Mouse (Mus musculus) embryonic facial prominence, embryonic 13.5 days (tissue): Measurements from ENCODE around the gene Nkx1-2. TPM values are rescaled to one million over a fixed set of nuclear protein-coding genes. Genes with fewer than 3 reads are reported as not detected.

Experiments
- ATAC-seq: fragments of 200-750 bp; cut with Nextera tagmentation; 2 replicates; pipeline ENCODE4 v1.8.0; 2017; ENCODE audit warnings: low read depth; ENCODE audit not compliant: insufficient number of reproducible peaks, insufficient read depth, low FRiP score, low TSS enrichment
- H3K27ac ChIP-seq: fragments of 300-500 bp; sonication (generic); 2 replicates; pipeline ENCODE4 v1.5.1; 2015; ENCODE audit warnings: moderate library complexity, mild to moderate bottlenecking, inconsistent platforms
- H3K27me3 ChIP-seq: fragments of 300-500 bp; sonication (generic); 2 replicates; pipeline ENCODE4 v1.6.1; 2015; ENCODE audit warnings: mild to moderate bottlenecking, inconsistent platforms
- H3K36me3 ChIP-seq: fragments of 300-500 bp; sonication (generic); 2 replicates; pipeline ENCODE4 v1.6.1; 2015; ENCODE audit warnings: mild to moderate bottlenecking, inconsistent platforms
- H3K4me1 ChIP-seq: fragments of 300-500 bp; sonication (generic); 2 replicates; pipeline ENCODE4 v1.6.1; 2015; ENCODE audit warnings: inconsistent platforms
- H3K4me2 ChIP-seq: fragments of 300-500 bp; sonication (generic); 2 replicates; pipeline ENCODE4 v1.6.1; 2015; ENCODE audit warnings: moderate library complexity, mild to moderate bottlenecking, inconsistent platforms
- H3K4me3 ChIP-seq: fragments of 300-500 bp; sonication (generic); 2 replicates; pipeline ENCODE4 v1.5.1; 2015; ENCODE audit warnings: mild to moderate bottlenecking, inconsistent platforms
- H3K9ac ChIP-seq: fragments of 300-500 bp; sonication (generic); 2 replicates; pipeline ENCODE4 v1.6.1; 2015; ENCODE audit warnings: mild to moderate bottlenecking, inconsistent platforms
- H3K9me3 ChIP-seq: fragments of 300-500 bp; sonication (generic); 2 replicates; pipeline ENCODE4 v1.6.1; 2016; ENCODE audit warnings: inconsistent platforms
- WGBS: fragments of 180-500 bp; shearing (Covaris S2); methylation state at CpG from one replicate; pipeline ENCODE4 v1.1.7; 2015; ENCODE audit warnings: mixed read lengths; 5-methylcytosine and 5-hydroxymethylcytosine counted together
- polyA plus RNA-seq: library from polyadenylated mRNA; unstranded; fragments of >200 nt; fragmentation: Nextera tagmentation; extraction: Ambion mirVana; gene quantifications from 2 replicates; pipeline ENCODE4 v1.2.1, GENCODE M21; 2015

The Nkx1-2 gene
- polyA plus RNA-seq, 1 experiment from 2014 or later, result not detected

DNA sequence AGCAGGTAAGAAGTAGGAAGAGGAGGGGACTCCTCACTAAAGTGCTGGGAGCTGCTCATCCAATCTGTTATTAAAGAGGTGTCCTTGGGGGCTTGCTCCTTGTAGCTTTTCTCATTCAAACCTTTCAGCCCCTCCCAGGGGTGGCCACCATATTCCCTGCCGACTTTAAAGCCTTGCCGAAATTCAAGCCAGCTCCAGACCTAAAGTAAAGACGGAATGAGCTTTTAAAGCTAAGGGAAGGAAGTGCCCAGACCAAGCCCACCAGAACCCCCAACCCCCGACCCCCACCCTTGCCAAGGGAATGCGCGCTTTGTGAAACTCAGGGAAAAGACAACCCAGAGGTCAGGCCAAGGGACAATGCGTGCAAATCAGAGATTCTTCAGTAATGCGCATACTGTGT, 1.5 kb upstream of the Nkx1-2 start:
- no peak for ATAC-seq
- WGBS, result 5% methylated on average over 8 of the region's 8 CpGs

DNA sequence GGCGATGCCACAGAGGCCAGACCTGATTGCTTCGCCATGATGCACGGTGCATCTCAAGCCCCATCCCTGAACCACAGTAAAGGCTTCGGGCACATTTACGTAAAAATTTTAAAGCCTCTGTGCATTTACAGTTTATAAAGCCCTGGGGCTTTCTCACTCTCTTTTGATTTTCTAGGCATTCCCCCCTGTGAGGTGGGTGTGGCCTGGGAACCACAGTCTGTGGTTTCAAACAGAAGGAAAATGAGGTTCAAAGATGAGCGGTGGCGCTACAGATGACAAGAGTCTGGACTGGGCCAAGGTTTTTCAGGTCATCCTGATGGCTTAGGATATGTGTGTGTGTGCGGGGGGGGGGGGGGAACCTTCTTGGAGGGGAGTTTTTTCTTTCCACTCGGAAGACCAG, 589 bp upstream of the Nkx1-2 start:
- Histone ChIP-seq H3K4me1 (peaks cover 35% of the 10 kb centered on the region), H3K27me3 (peaks cover 98% of the 10 kb centered on the region), H3K27ac (no peak overlapping the region), H3K9ac (0 out of 2 replicates have a peak overlapping the region, but pooled peaks have one; percentile 36), H3K4me2 (peak overlapping the region; percentile 82), H3K9me3 (no peaks in the 10 kb centered on the region), H3K4me3 (peak overlapping the region; percentile 44), H3K36me3 (no peaks in the 10 kb centered on the region)
- 2% methylated on average over 9 of the region's 9 CpGs for WGBS
- no peak for ATAC-seq

More for the DNA sequence above, 1.5 kb upstream of the Nkx1-2 start:
- Histone ChIP-seq H3K4me1 (peaks cover 39% of the 10 kb centered on the region), H3K4me2 (no peak overlapping the region), H3K4me3 (no peak overlapping the region), H3K36me3 (no peaks in the 10 kb centered on the region), H3K9ac (no peak overlapping the region), H3K9me3 (no peaks in the 10 kb centered on the region), H3K27me3 (peaks cover 89% of the 10 kb centered on the region), H3K27ac (no peak overlapping the region)

DNA sequence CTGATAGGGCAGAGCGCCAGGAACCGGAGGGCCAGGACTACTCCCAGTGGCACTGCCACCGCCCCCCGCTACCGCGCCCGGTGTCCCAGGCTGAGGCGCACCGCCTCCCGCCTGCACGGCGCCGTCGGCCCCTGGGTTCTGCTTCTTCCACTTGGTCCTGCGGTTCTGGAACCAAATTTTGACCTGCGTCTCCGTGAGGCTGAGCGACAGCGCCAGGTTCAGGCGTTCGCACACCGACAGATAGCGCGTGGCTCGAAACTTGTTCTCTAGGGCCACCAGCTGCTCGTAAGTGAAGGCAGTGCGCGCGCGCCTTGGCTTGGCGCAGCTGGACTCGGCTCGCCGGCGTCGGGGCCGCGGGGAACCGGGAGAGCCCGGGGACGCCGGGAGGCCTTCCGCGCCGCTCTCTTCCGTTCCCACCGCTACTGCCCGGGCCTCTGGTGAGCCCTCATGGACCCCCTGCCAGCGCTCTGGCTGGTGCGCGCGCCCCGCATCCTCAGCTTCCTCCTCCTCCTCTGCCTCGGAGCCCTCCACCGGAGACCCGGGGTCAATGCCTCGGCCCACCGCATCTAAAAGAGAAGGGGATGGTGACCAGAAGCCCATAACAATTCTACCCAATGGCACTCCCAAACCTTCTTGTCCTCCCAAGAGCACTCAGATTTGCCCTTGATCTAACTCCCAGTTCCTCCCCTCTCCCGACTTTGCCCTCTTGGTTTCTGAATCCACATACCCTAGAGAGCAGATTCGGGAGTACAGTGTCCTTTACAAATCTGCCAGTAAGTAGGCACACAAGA, 2.0 kb downstream of the Nkx1-2 start:
- H3K27ac ChIP-seq, result no peak overlapping the region
- no peaks in the 10 kb centered on the region for H3K9me3 ChIP-seq
- peak overlapping the region; percentile 90 for H3K4me2 ChIP-seq
- H3K9ac ChIP-seq, result peak overlapping the region; percentile 54
- peak overlapping the region; percentile 50 for H3K4me3 ChIP-seq
- no peaks in the 10 kb centered on the region for H3K36me3 ChIP-seq
- WGBS, result under 1% methylated on average over 53 of the region's 60 CpGs
- H3K27me3 ChIP-seq, result peaks cover 89% of the 10 kb centered on the region
- no peak for ATAC-seq
- peaks cover 35% of the 10 kb centered on the region for H3K4me1 ChIP-seq

DNA sequence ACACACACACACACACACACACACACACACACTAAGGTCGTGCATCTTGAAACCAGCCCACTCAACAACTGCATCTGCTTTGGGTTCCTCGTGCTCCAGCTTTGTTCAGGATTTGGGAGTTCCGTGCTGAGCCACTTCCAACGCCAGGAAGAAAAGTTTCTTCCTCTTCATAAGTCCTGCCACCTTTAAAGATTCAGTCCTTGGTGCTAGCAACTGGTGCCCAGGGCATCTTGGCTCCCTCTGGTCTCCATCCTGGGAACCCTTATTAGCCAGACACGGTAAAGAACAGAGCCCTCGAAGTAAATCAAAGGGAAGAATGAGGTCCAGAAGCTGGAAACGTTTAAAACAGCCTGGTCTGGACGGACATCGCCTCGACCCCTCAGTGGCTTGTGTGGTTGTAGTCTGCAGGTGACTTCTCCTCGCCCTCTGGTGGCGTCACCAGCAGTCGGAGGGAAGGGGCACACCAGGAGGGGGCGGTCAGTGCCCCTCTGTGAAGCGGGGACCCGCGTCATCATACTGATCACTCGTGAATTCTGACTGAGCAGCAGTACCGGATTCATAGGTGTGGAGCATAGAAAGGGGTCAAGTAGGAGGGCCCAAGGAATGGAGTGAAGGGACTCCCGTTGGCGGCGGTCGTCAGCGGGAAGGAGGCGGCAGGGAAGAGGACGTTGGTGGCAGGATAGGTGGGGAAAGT, 2.7 kb downstream of the Nkx1-2 start:
- H3K9ac ChIP-seq, result peak overlapping the region; percentile 54; the same call in 1 of the 2 replicates
- H3K27me3 ChIP-seq, result peaks cover 83% of the 10 kb centered on the region
- H3K9me3 ChIP-seq, result no peaks in the 10 kb centered on the region
- WGBS, result 5% methylated on average over 26 of the region's 26 CpGs
- H3K36me3 ChIP-seq, result no peaks in the 10 kb centered on the region
- no peak for ATAC-seq
- H3K4me3 ChIP-seq, result peak overlapping the region; percentile 50
- H3K4me2 ChIP-seq, result peak overlapping the region; percentile 90
- no peak overlapping the region for H3K27ac ChIP-seq
- H3K4me1 ChIP-seq, result peaks cover 35% of the 10 kb centered on the region

DNA sequence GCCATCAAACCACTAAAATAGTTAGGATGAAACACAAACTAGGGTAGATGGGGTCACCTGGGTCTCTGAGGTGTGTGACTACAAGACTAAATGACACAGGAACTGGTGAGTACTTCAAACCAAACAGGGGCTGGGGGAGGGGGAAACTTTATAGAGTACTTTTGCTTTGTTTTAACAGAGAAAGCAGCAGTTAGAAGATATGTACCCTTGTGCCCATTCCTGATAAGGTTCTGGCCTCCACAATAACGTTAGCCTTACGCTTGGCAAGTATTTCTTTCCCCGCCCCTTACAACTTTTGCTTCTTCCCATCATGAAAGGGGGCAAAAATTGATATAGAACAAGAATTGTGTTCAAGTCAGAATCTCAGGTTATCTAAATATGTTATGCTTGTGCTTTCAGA, 3.6 kb downstream of the Nkx1-2 start:
- H3K4me3 ChIP-seq, result no peak overlapping the region

DNA sequence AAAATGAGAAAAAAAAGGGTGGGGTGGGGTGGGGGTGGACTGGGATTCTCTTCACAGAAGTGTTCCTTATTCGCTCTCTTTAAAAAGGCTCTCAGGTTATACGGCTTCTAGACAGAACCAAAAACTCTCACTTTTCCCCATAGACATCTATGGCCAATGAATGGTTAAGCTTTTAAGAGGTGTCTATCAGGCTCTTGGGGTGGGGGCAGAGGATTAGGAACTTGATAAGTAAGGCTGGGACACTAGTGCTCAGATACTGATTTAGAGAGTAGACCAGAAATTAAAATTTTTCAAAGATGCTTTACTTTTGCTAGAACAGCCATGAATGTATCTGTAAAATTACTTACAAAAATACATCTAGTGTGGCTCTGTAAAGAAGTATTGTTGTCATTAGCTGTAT, 5.1 kb downstream of the Nkx1-2 start:
- ATAC-seq, result no peak
- no peak overlapping the region for H3K4me3 ChIP-seq
- no peak overlapping the region for H3K9ac ChIP-seq
- H3K36me3 ChIP-seq, result no peaks in the 10 kb centered on the region
- H3K4me1 ChIP-seq, result peaks cover 24% of the 10 kb centered on the region
- H3K4me2 ChIP-seq, result no peak overlapping the region
- no peak overlapping the region for H3K27ac ChIP-seq
- WGBS, result 84% methylated on average over 2 of the region's 2 CpGs
- H3K27me3 ChIP-seq, result peaks cover 64% of the 10 kb centered on the region
- no peaks in the 10 kb centered on the region for H3K9me3 ChIP-seq

More for the DNA sequence above, 3.6 kb downstream of the Nkx1-2 start:
- no peak for ATAC-seq
- no peaks in the 10 kb centered on the region for H3K9me3 ChIP-seq
- H3K27me3 ChIP-seq, result peaks cover 79% of the 10 kb centered on the region
- no peak overlapping the region for H3K27ac ChIP-seq
- no peaks in the 10 kb centered on the region for H3K36me3 ChIP-seq
- WGBS, result 81% methylated on average over 3 of the region's 3 CpGs
- H3K9ac ChIP-seq, result no peak overlapping the region
- no peak overlapping the region for H3K4me2 ChIP-seq
- peaks cover 35% of the 10 kb centered on the region for H3K4me1 ChIP-seq

DNA sequence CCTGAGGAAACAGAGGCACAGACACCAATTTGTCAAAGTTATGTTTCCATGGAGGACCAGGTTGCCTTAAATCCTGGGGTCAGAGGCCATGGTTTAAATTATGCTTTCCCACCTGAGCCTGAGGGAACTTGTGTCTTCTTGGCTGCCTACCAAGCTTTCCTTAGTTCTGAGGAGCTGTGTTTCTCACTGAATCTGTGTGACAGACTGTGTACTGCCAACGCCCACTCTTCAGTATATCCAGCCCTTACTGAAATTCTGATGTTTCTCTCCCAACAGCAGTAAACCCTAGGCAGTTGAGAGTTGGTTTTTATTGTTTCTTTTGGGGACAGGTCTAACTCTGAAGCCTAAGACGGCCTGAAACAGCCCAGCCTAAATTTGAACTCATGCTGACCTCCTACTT, 5.7 kb downstream of the Nkx1-2 start:
- Histone ChIP-seq H3K4me2 (no peak overlapping the region), H3K9ac (no peak overlapping the region), H3K4me1 (peaks cover 19% of the 10 kb centered on the region; the same call in 1 of the 2 replicates), H3K9me3 (no peaks in the 10 kb centered on the region), H3K36me3 (no peaks in the 10 kb centered on the region), H3K4me3 (no peak overlapping the region), H3K27me3 (peaks cover 59% of the 10 kb centered on the region), H3K27ac (no peak overlapping the region)
- no peak for ATAC-seq
- WGBS, result 55% methylated on average over 2 of the region's 2 CpGs

DNA sequence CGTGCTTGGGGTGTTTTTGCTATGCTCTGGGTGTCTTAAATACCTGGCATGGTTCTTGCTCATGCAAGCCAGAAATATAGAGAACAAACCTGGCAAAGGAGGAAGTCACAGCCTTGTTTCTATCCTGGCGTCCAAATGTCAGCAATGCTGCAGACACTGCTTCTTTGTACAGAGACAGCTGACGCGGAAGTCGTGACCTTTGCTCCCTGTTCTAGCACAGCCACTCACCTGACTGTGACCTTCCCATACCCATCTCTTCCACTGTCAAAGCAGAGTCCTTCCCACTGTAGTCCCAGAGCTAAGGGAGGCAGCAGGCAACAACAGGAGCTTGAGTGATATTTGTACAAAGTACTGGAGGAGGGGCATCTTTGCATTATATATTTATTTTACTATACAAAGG, 9.8 kb downstream of the Nkx1-2 start:
- H3K9me3 ChIP-seq, result no peaks in the 10 kb centered on the region
- peaks cover 18% of the 10 kb centered on the region; the same call in 1 of the 2 replicates for H3K27me3 ChIP-seq
- H3K4me3 ChIP-seq, result no peak overlapping the region
- no peak overlapping the region for H3K27ac ChIP-seq
- no peaks in the 10 kb centered on the region for H3K36me3 ChIP-seq
- no peak for ATAC-seq
- no peak overlapping the region for H3K4me2 ChIP-seq
- no peaks in the 10 kb centered on the region for H3K4me1 ChIP-seq
- 50% methylated on average over 5 of the region's 5 CpGs for WGBS
- no peak overlapping the region for H3K9ac ChIP-seq

DNA sequence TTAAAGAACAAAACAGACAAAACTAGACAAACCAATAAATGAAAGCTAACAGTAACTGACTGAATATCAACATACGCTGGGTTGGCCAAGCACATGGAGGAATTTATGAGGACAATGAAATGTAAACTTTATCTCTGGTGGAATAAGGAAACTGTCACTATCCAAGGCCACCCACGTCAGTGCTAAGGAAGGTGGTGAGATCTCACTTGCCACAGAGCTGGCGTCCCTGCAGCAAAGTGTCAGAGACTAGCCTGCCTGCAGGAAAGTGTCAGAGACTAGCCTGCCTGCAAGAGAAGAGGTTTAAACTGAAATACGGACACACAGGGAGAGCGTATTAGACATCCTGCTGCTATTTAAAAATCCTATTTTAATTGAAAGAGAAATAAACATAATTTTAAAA, 12.3 kb downstream of the Nkx1-2 start:
- H3K4me3 ChIP-seq, result no peak overlapping the region
- H3K4me1 ChIP-seq, result no peaks in the 10 kb centered on the region
- WGBS, result 75% methylated on average over 5 of the region's 5 CpGs
- no peak overlapping the region for H3K27ac ChIP-seq
- H3K9me3 ChIP-seq, result no peaks in the 10 kb centered on the region
- no peak overlapping the region for H3K4me2 ChIP-seq
- H3K27me3 ChIP-seq, result 0 out of 2 replicates have a peak, but pooled peaks cover 6% of the 10 kb centered on the region
- H3K9ac ChIP-seq, result no peak overlapping the region
- no peaks in the 10 kb centered on the region for H3K36me3 ChIP-seq
- ATAC-seq, result no peak

DNA sequence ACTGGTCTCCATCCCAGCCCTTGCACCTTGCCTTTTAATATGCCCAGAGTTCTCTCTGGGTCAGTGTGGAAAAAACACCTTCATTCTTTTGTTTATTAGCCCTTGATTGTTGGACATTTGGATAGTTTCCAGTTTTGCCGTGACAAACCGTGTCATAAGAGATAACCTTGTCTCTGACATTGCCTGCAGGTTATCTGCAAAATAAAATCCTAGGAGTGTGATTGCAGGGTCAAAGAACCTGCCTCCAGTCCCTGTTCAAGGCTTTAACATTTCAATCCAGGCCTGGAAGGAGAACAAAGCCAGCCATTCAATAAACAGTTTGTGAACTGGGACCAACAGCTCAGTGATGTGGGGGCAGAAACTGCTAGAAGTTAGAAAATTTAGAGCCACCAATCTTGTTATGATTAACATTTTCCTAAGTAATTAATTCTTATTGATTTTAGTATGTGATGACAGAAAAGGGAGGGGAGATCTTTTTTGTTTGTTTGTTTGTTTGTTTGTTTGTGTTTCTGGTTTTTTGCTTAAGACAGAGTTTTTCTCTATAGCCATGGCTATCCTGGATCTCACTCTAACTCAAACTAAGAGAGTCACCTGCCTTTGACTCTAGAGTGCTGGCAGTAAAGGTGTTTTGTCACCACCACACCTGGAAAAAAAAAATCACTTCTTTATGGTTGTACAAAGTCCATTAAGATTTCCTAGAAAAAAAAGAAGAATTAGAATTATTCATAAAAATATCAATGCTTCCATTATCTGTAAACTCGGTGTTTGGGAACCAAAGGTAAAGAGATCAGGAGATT, 13.5 kb downstream of the Nkx1-2 start:
- Histone ChIP-seq H3K9me3 (no peaks in the 10 kb centered on the region), H3K4me1 (no peaks in the 10 kb centered on the region), H3K27ac (no peak overlapping the region), H3K4me3 (no peak overlapping the region), H3K27me3 (no peaks in the 10 kb centered on the region), H3K36me3 (no peaks in the 10 kb centered on the region), H3K4me2 (no peak overlapping the region), H3K9ac (no peak overlapping the region)
- WGBS, result 62% methylated on average over 3 of the region's 3 CpGs
- ATAC-seq, result no peak

DNA sequence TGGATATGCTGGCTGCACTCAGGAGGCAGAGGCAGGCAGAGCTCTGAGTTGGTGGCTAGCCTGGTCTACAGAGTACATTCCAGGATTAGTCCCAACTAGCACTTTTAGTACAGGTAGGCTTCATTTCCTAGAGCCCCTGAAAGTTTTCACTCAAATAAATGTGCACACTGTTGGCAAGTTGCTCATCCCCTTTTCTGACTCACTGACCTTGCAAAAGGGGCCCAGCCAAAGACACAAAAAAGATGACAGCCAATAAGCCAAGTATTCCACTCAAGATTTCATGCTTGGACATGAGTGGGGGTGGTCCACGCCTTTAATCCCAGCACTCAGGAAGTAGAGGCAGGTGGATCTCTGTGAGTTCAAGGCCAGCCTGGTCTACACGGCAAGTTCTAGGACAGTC, 18.0 kb downstream of the Nkx1-2 start:
- Histone ChIP-seq H3K4me1 (no peaks in the 10 kb centered on the region), H3K4me2 (no peak overlapping the region), H3K4me3 (no peak overlapping the region), H3K36me3 (no peaks in the 10 kb centered on the region), H3K9ac (no peak overlapping the region), H3K9me3 (no peaks in the 10 kb centered on the region), H3K27me3 (peaks cover 8% of the 10 kb centered on the region), H3K27ac (no peak overlapping the region)
- no peak for ATAC-seq
- WGBS, result 89% methylated on average over 2 of the region's 2 CpGs
